Comparison of ENCODE assay signal across 19 mouse cellular contexts in the genomic region with DNA sequence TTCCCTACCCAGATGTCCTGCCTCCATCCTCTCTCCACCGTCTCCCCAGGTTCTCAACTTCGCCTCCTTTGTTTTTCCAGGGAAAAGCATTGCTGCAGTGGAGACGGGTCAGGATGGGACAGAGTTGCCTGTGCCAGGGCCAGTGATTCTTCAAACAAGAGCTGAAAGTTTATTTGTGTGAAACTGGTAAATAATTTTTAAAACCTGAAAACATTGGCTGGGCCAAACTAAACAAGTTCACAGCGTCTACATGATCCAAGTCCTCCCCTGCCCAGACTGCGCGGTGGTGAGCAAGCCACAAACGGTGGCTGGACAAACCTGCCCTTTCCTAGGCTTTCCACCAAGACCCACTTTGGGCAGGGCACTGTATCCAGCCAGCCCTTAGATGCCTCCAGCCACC. TPM values are rescaled to one million over a fixed set of nuclear protein-coding genes. Genes with fewer than 3 reads are reported as not detected.
DNase-seq lines count a peak whose midpoint lies in the region; ATAC-seq and TF ChIP-seq lines count a peak whose summit lies in the region.
"Had no signal": no experiment of that assay in that cellular context is flagged by ENCODE, and none has a peak within 500 bp of the region (broad histone marks: within the 10 kb centered on the region; RNA-seq: fewer than 3 reads in every experiment).

No protein-coding gene starts in this region.

- no peak for TF ChIP-seq CTCF in layer of hippocampus, adult 2 months (conservative IDR thresholded peaks at IDR 0.05)
- no peak for TF ChIP-seq CTCF in stomach, postnatal 0 days (IDR thresholded peaks at IDR 0.05; ENCODE audit: low read depth)

- no peaks in the 10 kb centered on the region for H3K9me3 ChIP-seq in hindbrain, embryonic 12.5 days (replicated peaks)
- H3K9me3 ChIP-seq in hindbrain, embryonic 13.5 days: no peaks in the 10 kb centered on the region
- no peaks in the 10 kb centered on the region for H3K9me3 ChIP-seq in lung, embryonic 15.5 days
- H3K9me3 ChIP-seq in stomach, postnatal 0 days (ENCODE audit: control insufficient read depth, low read length): no peaks in the 10 kb centered on the region
- H3K9me3 ChIP-seq: embryonic facial prominence, embryonic 13.5 days; forebrain, embryonic 12.5 days; heart, embryonic 12.5 days had no signal

- no peak for DNase-seq in layer of hippocampus, adult 2 months (ENCODE audit: low spot score in 2 of 2)
- no peak for DNase-seq in layer of hippocampus, postnatal 10 days (ENCODE audit: low spot score in 2 of 2)
- no peak for DNase-seq in lung, adult 18-20 months
- no peak for DNase-seq in stomach, postnatal 0 days (ENCODE audit: low spot score)
- DNase-seq: adrenal gland, postnatal 14 days; cerebellum, adult 11-12 months; cerebellum, adult 9-10 months; cerebellum, postnatal 36 days; gastrocnemius, postnatal 25 days had no signal

- H3K4me2 ChIP-seq in hindbrain, embryonic 12.5 days (replicated peaks): no peak overlapping the region
- H3K4me2 ChIP-seq in hindbrain, embryonic 13.5 days: no peak overlapping the region
- no peak overlapping the region for H3K4me2 ChIP-seq in lung, embryonic 15.5 days
- H3K4me2 ChIP-seq in stomach, postnatal 0 days (replicated peaks; ENCODE audit: low read depth): no peak overlapping the region
- H3K4me2 ChIP-seq: embryonic facial prominence, embryonic 13.5 days; forebrain, embryonic 12.5 days; heart, embryonic 12.5 days had no signal

- no peaks in the 10 kb centered on the region for H3K36me3 ChIP-seq in hindbrain, embryonic 12.5 days
- H3K36me3 ChIP-seq in hindbrain, embryonic 13.5 days: peaks cover 3% of the 10 kb centered on the region; the same call in 1 of the 2 replicates
- no peaks in the 10 kb centered on the region for H3K36me3 ChIP-seq in lung, embryonic 15.5 days
- H3K36me3 ChIP-seq in stomach, postnatal 0 days (ENCODE audit: control insufficient read depth, insufficient read depth, low read length): no peaks in the 10 kb centered on the region
- H3K36me3 ChIP-seq: embryonic facial prominence, embryonic 13.5 days had no signal

- H3K27ac ChIP-seq in hindbrain, embryonic 12.5 days: 0 out of 2 replicates have a peak overlapping the region, but pooled peaks have one; percentile 0
- H3K27ac ChIP-seq in hindbrain, embryonic 13.5 days: no peak overlapping the region
- peak overlapping the region; percentile 19; the same call in 1 of the 2 replicates for H3K27ac ChIP-seq in layer of hippocampus, adult 2 months
- H3K27ac ChIP-seq in lung, embryonic 15.5 days: no peak overlapping the region
- H3K27ac ChIP-seq in stomach, postnatal 0 days (replicated peaks): no peak overlapping the region
- H3K27ac ChIP-seq: embryonic facial prominence, embryonic 13.5 days; forebrain, embryonic 12.5 days had no signal

- WGBS in hindbrain, embryonic 12.5 days: 85% methylated on average over 7 of the region's 7 CpGs
- 84% methylated on average over 7 of the region's 7 CpGs for WGBS in hindbrain, embryonic 13.5 days
- 61% methylated on average over 7 of the region's 7 CpGs for WGBS in lung, embryonic 15.5 days
- 73% methylated on average over 7 of the region's 7 CpGs for WGBS in stomach, postnatal 0 days

- no peak overlapping the region for H3K9ac ChIP-seq in hindbrain, embryonic 12.5 days
- H3K9ac ChIP-seq in hindbrain, embryonic 13.5 days: no peak overlapping the region
- H3K9ac ChIP-seq in lung, embryonic 15.5 days: no peak overlapping the region
- H3K9ac ChIP-seq in stomach, postnatal 0 days (ENCODE audit: low read length): no peak overlapping the region
- H3K9ac ChIP-seq: embryonic facial prominence, embryonic 13.5 days; forebrain, embryonic 12.5 days; heart, embryonic 12.5 days had no signal

- ATAC-seq in hindbrain, embryonic 12.5 days (ENCODE audit: low FRiP score): no peak
- no peak for ATAC-seq in hindbrain, embryonic 13.5 days (ENCODE audit: low FRiP score)
- ATAC-seq in lung, embryonic 15.5 days (ENCODE audit: borderline replicate concordance, extremely low read depth, low FRiP score, low TSS enrichment): 0 out of 2 replicates have a peak, but pooled peaks have one; percentile 19
- 0 out of 2 replicates have a peak, but pooled peaks have one; percentile 7 for ATAC-seq in stomach, postnatal 0 days (ENCODE audit: low FRiP score, low TSS enrichment)
- no peak for ATAC-seq in frontal cortex, adult (ENCODE audit: low TSS enrichment)
- ATAC-seq: activated CD4-positive, CD25-positive, alpha-beta regulatory T cell, adult 4 months; forebrain, embryonic 16.5 days; Patski had no signal

- H3K27me3 ChIP-seq in hindbrain, embryonic 12.5 days: no peaks in the 10 kb centered on the region
- H3K27me3 ChIP-seq in hindbrain, embryonic 13.5 days: no peaks in the 10 kb centered on the region
- H3K27me3 ChIP-seq in lung, embryonic 15.5 days: no peaks in the 10 kb centered on the region
- no peaks in the 10 kb centered on the region for H3K27me3 ChIP-seq in stomach, postnatal 0 days (ENCODE audit: control insufficient read depth, insufficient read depth, low read length)
- H3K27me3 ChIP-seq: embryonic facial prominence, embryonic 13.5 days; forebrain, embryonic 12.5 days; heart, embryonic 12.5 days; Patski had no signal

- peaks cover 20% of the 10 kb centered on the region for H3K4me1 ChIP-seq in hindbrain, embryonic 12.5 days
- peaks cover 24% of the 10 kb centered on the region for H3K4me1 ChIP-seq in hindbrain, embryonic 13.5 days (replicated peaks)
- H3K4me1 ChIP-seq in lung, embryonic 15.5 days: peaks cover 6% of the 10 kb centered on the region; the same call in 1 of the 2 replicates
- H3K4me1 ChIP-seq in stomach, postnatal 0 days (replicated peaks; ENCODE audit: control insufficient read depth, insufficient read depth): peaks cover 2% of the 10 kb centered on the region; the same call in 1 of the 2 replicates
- H3K4me1 ChIP-seq: heart, embryonic 12.5 days had no signal

- TF ChIP-seq EP300 in stomach, postnatal 0 days (optimal IDR thresholded peaks at IDR 0.05): no peak

- H3K4me3 ChIP-seq in hindbrain, embryonic 12.5 days: no peak overlapping the region
- no peak overlapping the region for H3K4me3 ChIP-seq in hindbrain, embryonic 13.5 days
- H3K4me3 ChIP-seq in layer of hippocampus, adult 2 months: no peak overlapping the region
- H3K4me3 ChIP-seq in lung, embryonic 15.5 days: no peak overlapping the region
- H3K4me3 ChIP-seq in stomach, postnatal 0 days (ENCODE audit: low read depth, low read length): no peak overlapping the region
- H3K4me3 ChIP-seq: embryonic facial prominence, embryonic 13.5 days; forebrain, embryonic 12.5 days; heart, embryonic 12.5 days had no signal

RNA-seq across cellular contexts. Expression of a gene that starts 41.4 kb away (rescaled TPM):
- 56.9 and 59.9 TPM in 2 replicates for polyA plus RNA-seq in hindbrain, embryonic 12.5 days (2016; fragmentation: Nextera tagmentation; extraction: Ambion mirVana)
- 55.7 and 57.4 TPM in 2 replicates for polyA plus RNA-seq in hindbrain, embryonic 13.5 days (2015; fragmentation: Nextera tagmentation; extraction: Ambion mirVana)
- 10 to 100 TPM; 17.7 to 20.2 TPM for total RNA-seq in layer of hippocampus, adult 2 months (2021)
- total RNA-seq in layer of hippocampus, postnatal 10 days (2021): 10 to 100 TPM; 16.6 to 18.9 TPM
- polyA plus RNA-seq in lung, embryonic 15.5 days (2015; fragmentation: Nextera tagmentation; extraction: Ambion mirVana): 15.0 and 16.2 TPM in 2 replicates
- 19.1 TPM in 2 replicates for polyA plus RNA-seq in stomach, postnatal 0 days (2015; fragmentation: Nextera tagmentation; extraction: Ambion mirVana)

Comparison
In these comparisons a context has a peak if more than half of its experiments do, and no peak if none do; other contexts are left out.
1. H3K27ac ChIP-seq: peak in hindbrain, embryonic 12.5 days (single experiment) and layer of hippocampus, adult 2 months (single experiment); none in hindbrain, embryonic 13.5 days (single experiment), lung, embryonic 15.5 days (single experiment) and stomach, postnatal 0 days (single experiment).
2. ATAC-seq: peak in lung, embryonic 15.5 days (single experiment) and stomach, postnatal 0 days (single experiment); none in hindbrain, embryonic 12.5 days (single experiment), hindbrain, embryonic 13.5 days (single experiment) and frontal cortex, adult (single experiment).